Mouse (Mus musculus) stomach, postnatal 0 days (tissue): ENCODE results near the gene Coro2b.

Source experiments
- CTCF ChIP-seq: IDR thresholded peaks from 2 replicates; pipeline ENCODE4 v1.5.1; 2016; ENCODE audit warnings: antibody characterized with exemption, low read depth, mild to moderate bottlenecking, moderate library complexity
- EP300 ChIP-seq: optimal IDR thresholded peaks from 2 replicates; pipeline ENCODE3; 2016; ENCODE audit warnings: antibody characterized with exemption

- TF ChIP-seq CTCF (no peak), EP300 (no peak)
Measured at GRCm38 (mm10) chr9:62426531-62426930, 110.3 kb downstream of the Coro2b start.
